Comparison of ENCODE assay signal across 15 mouse cellular contexts in the genomic region with DNA sequence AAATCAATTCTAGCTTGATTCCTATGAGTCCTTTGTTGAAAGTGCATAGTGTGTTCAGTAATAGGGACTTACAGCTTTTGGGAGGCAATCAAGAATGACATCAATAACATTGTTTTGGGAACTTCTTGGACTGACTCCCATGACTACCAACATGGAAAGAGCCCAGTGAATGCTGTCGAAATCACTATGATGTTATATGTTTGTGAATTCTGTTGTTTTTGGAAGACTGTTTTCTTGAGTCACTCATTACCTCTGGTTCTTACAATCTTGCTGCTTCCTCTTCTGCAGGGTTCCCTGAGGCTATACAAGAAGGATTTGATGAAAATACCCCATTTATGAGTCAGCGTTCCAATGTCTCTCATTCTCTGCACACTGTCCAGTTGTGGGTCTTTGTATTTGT.
"Had no signal": no experiment of that assay in that cellular context is flagged by ENCODE, and none has a peak within 500 bp of the region (broad histone marks: within the 10 kb centered on the region; RNA-seq: fewer than 3 reads in every experiment).

No protein-coding gene starts in this region.

- DNase-seq: gastrocnemius, postnatal 14 days; gastrocnemius, postnatal 36 days; heart, adult 18-20 months; heart, postnatal 10 days; heart, postnatal 36 days; kidney, adult 11 months; kidney, adult 2 months; kidney, adult 9 months; kidney, postnatal 14 days; kidney, postnatal 36 days; layer of hippocampus, adult 9-11 months; liver; liver, embryonic 13.5 days had no signal

- ATAC-seq: hindbrain, postnatal 0 days; intestine, embryonic 16.5 days had no signal
